Mouse (Mus musculus): ENCODE data around the gene H2-Eb1. TPM values are rescaled to one million over a fixed set of nuclear protein-coding genes. Genes with fewer than 3 reads are reported as not detected.
"Not testable (repeated sequence)": the region's sequence is repeated elsewhere in the genome, so short reads cannot be mapped to it uniquely, and the experiment has no call there.

H2-Eb1 gene
- polyA plus RNA-seq, 1 experiment from 2014 or later, result 6.5 TPM

DNA sequence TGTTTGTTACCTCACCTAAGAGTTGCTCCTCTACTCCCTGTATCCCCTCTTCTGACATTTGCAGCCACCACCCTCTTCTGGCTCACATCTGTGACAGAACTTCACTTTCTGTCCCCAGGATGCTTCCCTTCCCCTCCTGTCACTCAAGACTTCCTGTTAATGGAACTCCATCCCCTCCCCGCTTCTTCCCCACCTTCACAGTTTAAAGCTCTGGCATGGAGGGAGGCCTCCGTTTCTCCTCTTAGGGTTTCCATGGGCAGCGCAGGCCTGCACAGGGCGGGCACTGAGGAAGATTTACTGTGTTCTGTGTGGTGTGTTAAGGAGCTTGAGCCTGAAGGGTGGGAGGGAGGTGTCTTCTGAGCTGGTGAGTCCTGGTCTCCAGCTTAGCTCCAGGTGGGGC, 2.5 kb downstream of the H2-Eb1 start:
- Histone ChIP-seq H3K9ac (ENCODE audit: low read length) (no peak overlapping the region), H3K4me2 (ENCODE audit: low read depth, low read length) (no peak overlapping the region), H3K27ac (ENCODE audit: low read length) (no peak overlapping the region), H3K4me3 (ENCODE audit: low read length) (no peak overlapping the region), H3K4me1 (replicated peaks; ENCODE audit: control insufficient read depth, insufficient read depth, low read length) (no peaks in the 10 kb centered on the region; the same call in 1 of the 2 replicates), H3K27me3 (ENCODE audit: control insufficient read depth, insufficient read depth, low read depth, low read length) (peaks cover 3% of the 10 kb centered on the region), H3K9me3 (ENCODE audit: control insufficient read depth, low read length) (no peaks in the 10 kb centered on the region), H3K36me3 (ENCODE audit: control insufficient read depth, insufficient read depth, low read length) (no peaks in the 10 kb centered on the region)
- 79% methylated on average over 4 of the region's 4 CpGs for WGBS
- ATAC-seq (ENCODE audit: low read depth), result no peak

GRCm38 (mm10) chr17:34309225-34309624, 3.6 kb downstream of the H2-Eb1 start:
- H3K9ac ChIP-seq (ENCODE audit: low read length), result peak overlapping the region; percentile 77
- H3K4me2 ChIP-seq (ENCODE audit: low read depth, low read length), result peak overlapping the region; percentile 70
- no peak overlapping the region for H3K27ac ChIP-seq (ENCODE audit: low read length)
- 23% methylated on average over 10 of the region's 10 CpGs for WGBS
- H3K36me3 ChIP-seq (ENCODE audit: control insufficient read depth, insufficient read depth, low read length), result no peaks in the 10 kb centered on the region
- no peaks in the 10 kb centered on the region; the same call in 1 of the 2 replicates for H3K4me1 ChIP-seq (replicated peaks; ENCODE audit: control insufficient read depth, insufficient read depth, low read length)
- no peak for ATAC-seq (ENCODE audit: low read depth)
- H3K9me3 ChIP-seq (ENCODE audit: control insufficient read depth, low read length), result no peaks in the 10 kb centered on the region
- H3K27me3 ChIP-seq (ENCODE audit: control insufficient read depth, insufficient read depth, low read depth, low read length), result peaks cover 3% of the 10 kb centered on the region
- H3K4me3 ChIP-seq (ENCODE audit: low read length), result peak overlapping the region; percentile 72

- Histone ChIP-seq H3K4me2 (ENCODE audit: low read depth, low read length) (peak overlapping the region; percentile 70), H3K9me3 (ENCODE audit: control insufficient read depth, low read length) (no peaks in the 10 kb centered on the region), H3K36me3 (ENCODE audit: control insufficient read depth, insufficient read depth, low read length) (no peaks in the 10 kb centered on the region), H3K4me3 (ENCODE audit: low read length) (peak overlapping the region; percentile 72), H3K9ac (ENCODE audit: low read length) (peak overlapping the region; percentile 77), H3K4me1 (replicated peaks; ENCODE audit: control insufficient read depth, insufficient read depth, low read length) (no peaks in the 10 kb centered on the region; the same call in 1 of the 2 replicates), H3K27ac (ENCODE audit: low read length) (no peak overlapping the region), H3K27me3 (ENCODE audit: control insufficient read depth, insufficient read depth, low read depth, low read length) (peaks cover 3% of the 10 kb centered on the region)
- 21% methylated on average over 38 of the region's 38 CpGs for WGBS
- ATAC-seq (ENCODE audit: low read depth), result peak; percentile 86
Measured at GRCm38 (mm10) chr17:34309683-34310385, 4.2 kb downstream of the H2-Eb1 start.

DNA sequence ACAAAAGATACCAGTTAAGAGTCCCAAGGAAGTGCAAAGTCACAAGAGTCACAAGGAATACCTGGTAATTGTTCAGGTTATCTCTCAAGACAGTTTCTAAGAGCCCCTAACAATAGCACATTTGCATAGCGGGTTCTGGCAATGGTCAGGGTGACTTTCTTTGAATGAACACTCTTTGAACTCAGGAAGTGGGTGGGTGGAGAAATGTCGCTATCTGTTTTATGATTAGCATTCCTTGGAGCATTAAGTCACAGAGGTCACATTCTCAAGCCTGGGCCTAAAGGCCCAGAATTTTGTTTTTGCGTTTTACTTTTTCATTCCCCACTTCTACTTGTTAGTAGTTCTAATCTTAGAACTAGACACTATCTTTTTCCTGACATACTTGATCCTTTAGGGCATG, 4.9 kb downstream of the H2-Eb1 start:
- not testable (repeated sequence) for ATAC-seq (ENCODE audit: low read depth); H3K4me2 ChIP-seq (ENCODE audit: low read depth, low read length)
- 76% methylated on average over 3 of the region's 3 CpGs for WGBS

GRCm38 (mm10) chr17:34312185-34312584, 6.5 kb downstream of the H2-Eb1 start:
- Histone ChIP-seq H3K4me3 (ENCODE audit: low read length) (no peak overlapping the region), H3K9ac (ENCODE audit: low read length) (no peak overlapping the region), H3K9me3 (ENCODE audit: control insufficient read depth, low read length) (no peaks in the 10 kb centered on the region), H3K27ac (ENCODE audit: low read length) (no peak overlapping the region), H3K27me3 (ENCODE audit: control insufficient read depth, insufficient read depth, low read depth, low read length) (peaks cover 3% of the 10 kb centered on the region), H3K36me3 (ENCODE audit: control insufficient read depth, insufficient read depth, low read length) (no peaks in the 10 kb centered on the region), H3K4me2 (ENCODE audit: low read depth, low read length) (no peak overlapping the region), H3K4me1 (replicated peaks; ENCODE audit: control insufficient read depth, insufficient read depth, low read length) (no peaks in the 10 kb centered on the region; the same call in 1 of the 2 replicates)
- no peak for ATAC-seq (ENCODE audit: low read depth)
- 81% methylated on average over 1 of the region's 1 CpGs for WGBS

More for the DNA sequence above, 4.9 kb downstream of the H2-Eb1 start:
- H3K4me3 ChIP-seq (ENCODE audit: low read length); H3K36me3 ChIP-seq (ENCODE audit: control insufficient read depth, insufficient read depth, low read length); H3K9ac ChIP-seq (ENCODE audit: low read length); H3K9me3 ChIP-seq (ENCODE audit: control insufficient read depth, low read length); H3K4me1 ChIP-seq (replicated peaks; ENCODE audit: control insufficient read depth, insufficient read depth, low read length); H3K27ac ChIP-seq (ENCODE audit: low read length); H3K27me3 ChIP-seq (ENCODE audit: control insufficient read depth, insufficient read depth, low read depth, low read length): not testable (repeated sequence)

DNA sequence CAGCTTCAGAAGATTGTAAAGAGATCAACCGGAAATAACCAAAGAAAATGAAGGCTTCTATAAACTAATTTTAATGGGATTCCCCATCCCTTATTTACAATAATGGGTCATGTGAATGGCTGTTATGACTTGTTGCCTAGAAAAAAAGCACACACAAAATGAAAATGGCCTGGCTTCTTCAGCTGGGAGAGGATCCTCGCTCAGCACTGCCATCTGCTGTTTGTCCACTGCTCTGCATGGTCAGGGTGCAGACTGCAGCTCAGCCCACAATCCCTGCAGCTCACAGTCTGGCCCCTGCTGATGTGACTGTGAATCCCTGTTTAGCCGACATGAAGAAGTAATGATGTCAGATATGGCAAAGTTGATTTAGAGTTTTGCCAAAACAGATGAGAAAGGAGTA, 7.7 kb downstream of the H2-Eb1 start:
- 38% methylated on average over 3 of the region's 3 CpGs for WGBS
- H3K9ac ChIP-seq (ENCODE audit: low read length), result no peak overlapping the region
- H3K27me3 ChIP-seq (ENCODE audit: control insufficient read depth, insufficient read depth, low read depth, low read length), result no peaks in the 10 kb centered on the region
- no peak overlapping the region for H3K27ac ChIP-seq (ENCODE audit: low read length)
- H3K36me3 ChIP-seq (ENCODE audit: control insufficient read depth, insufficient read depth, low read length), result no peaks in the 10 kb centered on the region
- ATAC-seq (ENCODE audit: low read depth), result no peak
- H3K9me3 ChIP-seq (ENCODE audit: control insufficient read depth, low read length), result no peaks in the 10 kb centered on the region
- no peak overlapping the region for H3K4me3 ChIP-seq (ENCODE audit: low read length)
- H3K4me1 ChIP-seq (replicated peaks; ENCODE audit: control insufficient read depth, insufficient read depth, low read length), result no peaks in the 10 kb centered on the region; the same call in 1 of the 2 replicates
- H3K4me2 ChIP-seq (ENCODE audit: low read depth, low read length), result no peak overlapping the region

DNA sequence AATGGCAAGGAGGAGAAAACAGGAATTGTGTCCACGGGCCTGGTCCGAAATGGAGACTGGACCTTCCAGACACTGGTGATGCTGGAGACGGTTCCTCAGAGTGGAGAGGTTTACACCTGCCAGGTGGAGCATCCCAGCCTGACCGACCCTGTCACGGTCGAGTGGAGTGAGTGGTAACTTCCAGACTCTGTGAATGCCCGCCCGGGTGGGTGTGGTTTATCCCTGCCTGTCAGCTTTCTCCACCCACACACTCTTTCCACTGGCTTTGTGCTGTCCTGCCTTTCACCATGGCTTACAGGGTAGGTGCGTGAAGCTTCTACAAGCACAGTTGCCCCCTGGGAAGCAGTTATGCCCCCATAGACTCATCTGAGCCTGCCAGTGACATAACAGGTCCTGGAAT, 8.6 kb downstream of the H2-Eb1 start:
- no peaks in the 10 kb centered on the region; the same call in 1 of the 2 replicates for H3K4me1 ChIP-seq (replicated peaks; ENCODE audit: control insufficient read depth, insufficient read depth, low read length)
- no peak for ATAC-seq (ENCODE audit: low read depth)
- H3K4me2 ChIP-seq (ENCODE audit: low read depth, low read length), result no peak overlapping the region
- no peaks in the 10 kb centered on the region for H3K27me3 ChIP-seq (ENCODE audit: control insufficient read depth, insufficient read depth, low read depth, low read length)
- no peak overlapping the region for H3K9ac ChIP-seq (ENCODE audit: low read length)
- no peaks in the 10 kb centered on the region for H3K36me3 ChIP-seq (ENCODE audit: control insufficient read depth, insufficient read depth, low read length)
- WGBS, result 56% methylated on average over 9 of the region's 9 CpGs
- no peak overlapping the region for H3K27ac ChIP-seq (ENCODE audit: low read length)
- no peak overlapping the region for H3K4me3 ChIP-seq (ENCODE audit: low read length)
- H3K9me3 ChIP-seq (ENCODE audit: control insufficient read depth, low read length), result no peaks in the 10 kb centered on the region

DNA sequence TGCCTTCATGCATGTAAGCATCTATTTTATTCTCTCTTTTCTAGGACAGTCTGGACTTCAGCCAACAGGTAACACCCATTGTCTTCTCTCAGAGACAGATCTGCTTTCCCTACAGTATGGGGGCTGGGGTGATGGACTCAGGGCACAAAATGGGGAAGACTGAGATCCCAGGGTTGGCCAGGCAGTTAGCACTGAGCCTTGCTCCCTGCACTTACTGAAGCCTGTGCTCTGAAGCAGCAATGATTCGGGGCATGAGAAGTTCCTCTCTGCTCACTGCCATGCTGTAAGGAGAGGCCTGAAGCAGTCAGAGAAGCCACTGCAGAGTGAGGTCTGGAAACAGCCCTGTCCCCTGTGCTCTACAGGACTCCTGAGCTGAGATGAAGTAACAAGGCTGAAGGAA, 9.8 kb downstream of the H2-Eb1 start:
- Histone ChIP-seq H3K27ac (ENCODE audit: low read length) (no peak overlapping the region), H3K27me3 (ENCODE audit: control insufficient read depth, insufficient read depth, low read depth, low read length) (no peaks in the 10 kb centered on the region), H3K36me3 (ENCODE audit: control insufficient read depth, insufficient read depth, low read length) (no peaks in the 10 kb centered on the region), H3K9me3 (ENCODE audit: control insufficient read depth, low read length) (no peaks in the 10 kb centered on the region), H3K4me3 (ENCODE audit: low read length) (no peak overlapping the region), H3K4me1 (replicated peaks; ENCODE audit: control insufficient read depth, insufficient read depth, low read length) (no peaks in the 10 kb centered on the region), H3K9ac (ENCODE audit: low read length) (no peak overlapping the region), H3K4me2 (ENCODE audit: low read depth, low read length) (no peak overlapping the region)
- WGBS, result 71% methylated on average over 1 of the region's 1 CpGs
- no peak for ATAC-seq (ENCODE audit: low read depth)

DNA sequence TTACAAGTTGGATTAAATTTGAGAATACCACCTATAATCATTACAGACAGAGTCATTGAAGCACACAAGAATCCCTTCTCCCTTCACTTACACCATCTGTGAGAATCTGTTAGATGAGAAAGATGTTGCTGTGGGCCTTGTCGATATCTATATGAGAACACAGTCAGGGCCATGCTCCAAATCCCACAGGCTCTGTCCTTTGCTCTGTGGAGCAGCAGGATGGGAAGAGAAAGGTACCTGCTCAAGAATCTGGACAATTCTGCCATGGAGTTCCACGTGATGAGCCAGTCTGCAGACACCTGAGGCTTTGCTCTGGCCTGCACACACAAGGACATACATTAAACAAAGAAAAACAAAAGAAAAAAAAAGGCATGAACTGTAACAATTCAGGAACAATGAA, 11.0 kb downstream of the H2-Eb1 start:
- no peaks in the 10 kb centered on the region for H3K36me3 ChIP-seq (ENCODE audit: control insufficient read depth, insufficient read depth, low read length)

More for the DNA sequence above, 11.0 kb downstream of the H2-Eb1 start:
- no peak overlapping the region for H3K9ac ChIP-seq (ENCODE audit: low read length)
- H3K27ac ChIP-seq (ENCODE audit: low read length), result no peak overlapping the region
- ATAC-seq (ENCODE audit: low read depth), result no peak
- no peak overlapping the region for H3K4me3 ChIP-seq (ENCODE audit: low read length)
- H3K4me2 ChIP-seq (ENCODE audit: low read depth, low read length), result no peak overlapping the region
- H3K9me3 ChIP-seq (ENCODE audit: control insufficient read depth, low read length), result no peaks in the 10 kb centered on the region
- no peaks in the 10 kb centered on the region for H3K27me3 ChIP-seq (ENCODE audit: control insufficient read depth, insufficient read depth, low read depth, low read length)
- 59% methylated on average over 2 of the region's 2 CpGs for WGBS
- no peaks in the 10 kb centered on the region for H3K4me1 ChIP-seq (replicated peaks; ENCODE audit: control insufficient read depth, insufficient read depth, low read length)

Data from lung, embryonic 16.5 days (tissue).